Mouse (Mus musculus): ENCODE results near the gene Bcap29.

DNA sequence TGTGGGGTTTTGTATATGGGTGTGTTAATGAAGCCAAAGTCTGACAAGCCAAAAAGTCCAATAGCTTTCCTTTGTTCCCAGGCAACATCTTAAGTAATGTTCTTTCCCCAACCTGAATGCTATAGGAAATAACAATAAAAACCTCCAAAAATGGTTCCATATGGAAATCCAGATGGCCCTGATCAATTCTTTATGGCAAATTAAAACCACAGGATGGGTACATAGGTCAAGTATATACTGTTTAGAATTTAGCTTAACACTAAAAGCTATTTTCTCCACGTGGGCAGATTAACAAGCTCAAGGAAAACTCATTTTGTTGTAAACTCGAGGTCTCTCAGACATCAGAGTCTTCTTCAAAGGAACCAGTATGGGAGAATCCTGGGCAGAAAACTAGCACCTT, 89.2 kb downstream of the Bcap29 start:
- TF ChIP-seq HCFC1 (IDR thresholded peaks at IDR 0.05; ENCODE audit: borderline replicate concordance, insufficient read depth, low read length) (no peak), CHD2 (IDR thresholded peaks at IDR 0.05; ENCODE audit: low read depth, low read length) (no peak), MAFK (IDR thresholded peaks at IDR 0.05; ENCODE audit: insufficient read depth, low read depth, low read length) (no peak), ZC3H11A (IDR thresholded peaks at IDR 0.05; ENCODE audit: borderline replicate concordance, low read depth, low read length) (no peak), ZNF384 (IDR thresholded peaks at IDR 0.05; ENCODE audit: low read depth, low read length) (no peak)
